ENCODE assay signal across 11 mouse cellular contexts in the genomic region with DNA sequence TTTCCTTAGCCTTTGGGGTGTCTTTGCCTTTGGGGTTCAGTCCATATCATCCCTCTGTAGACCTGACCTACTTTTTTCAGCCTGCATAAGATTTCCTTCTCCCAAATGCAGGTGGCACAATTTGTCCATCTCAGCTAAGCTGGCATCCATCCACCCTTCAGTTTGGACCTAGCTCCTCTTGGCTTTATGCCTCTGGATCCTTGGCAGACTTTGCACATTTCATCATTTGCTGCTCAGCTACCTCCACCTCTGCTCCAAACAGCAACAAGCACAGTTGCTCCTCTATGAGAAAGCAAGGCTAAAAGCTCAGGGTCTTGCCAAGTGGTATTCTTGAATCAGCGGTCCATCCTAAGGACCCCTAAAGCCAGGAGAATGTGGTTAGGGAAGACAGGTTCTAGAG.
A peak's percentile ranks its signal among the peaks of the same experiment; 100 is the strongest.
DNase-seq lines count a peak whose midpoint lies in the region; ATAC-seq and TF ChIP-seq lines count a peak whose summit lies in the region.
"Had no signal": no experiment of that assay in that cellular context is flagged by ENCODE, and none has a peak within 500 bp of the region (broad histone marks: within the 10 kb centered on the region; RNA-seq: fewer than 3 reads in every experiment).

No protein-coding gene starts in this region.

- H3K4me3 ChIP-seq in kidney, embryonic 14.5 days (ENCODE audit: low read length) = no peak overlapping the region
- no peak overlapping the region for H3K4me3 ChIP-seq in limb, embryonic 10.5 days
- no peak overlapping the region for H3K4me3 ChIP-seq in liver, postnatal 0 days (ENCODE audit: low read depth, low read length)
- H3K4me3 ChIP-seq: limb, embryonic 12.5 days; midbrain, embryonic 12.5 days had no signal

- no peak for ATAC-seq in kidney, embryonic 14.5 days (ENCODE audit: low FRiP score, low TSS enrichment)
- no peak for ATAC-seq in liver, postnatal 0 days

- H3K4me2 ChIP-seq in kidney, embryonic 14.5 days (replicated peaks; ENCODE audit: low read depth, low read length) = no peak overlapping the region
- H3K4me2 ChIP-seq in liver, postnatal 0 days (ENCODE audit: low read depth, low read length) = no peak overlapping the region
- H3K4me2 ChIP-seq: limb, embryonic 12.5 days; midbrain, embryonic 12.5 days had no signal

- H3K27ac ChIP-seq in kidney, embryonic 14.5 days (ENCODE audit: low read depth, low read length) = no peak overlapping the region
- H3K27ac ChIP-seq in limb, embryonic 10.5 days = no peak overlapping the region
- H3K27ac ChIP-seq in liver, postnatal 0 days (ENCODE audit: low read depth) = no peak overlapping the region
- H3K27ac ChIP-seq: limb, embryonic 12.5 days; midbrain, embryonic 12.5 days had no signal

- no peak overlapping the region for H3K9ac ChIP-seq in kidney, embryonic 14.5 days (ENCODE audit: low read depth, low read length)
- no peak overlapping the region for H3K9ac ChIP-seq in liver, postnatal 0 days (replicated peaks)
- H3K9ac ChIP-seq: limb, embryonic 12.5 days; midbrain, embryonic 12.5 days had no signal

- WGBS in kidney, embryonic 14.5 days = 93% methylated on average over 1 of the region's 1 CpGs
- 89% methylated on average over 1 of the region's 1 CpGs for WGBS in limb, embryonic 10.5 days
- WGBS in liver, postnatal 0 days (ENCODE audit: insufficient replicate concordance) = 94% methylated on average over 1 of the region's 1 CpGs

- H3K9me3 ChIP-seq in kidney, embryonic 14.5 days (ENCODE audit: control insufficient read depth, low read length) = no peaks in the 10 kb centered on the region
- no peaks in the 10 kb centered on the region for H3K9me3 ChIP-seq in limb, embryonic 10.5 days (replicated peaks)
- no peaks in the 10 kb centered on the region for H3K9me3 ChIP-seq in liver, postnatal 0 days (ENCODE audit: low read length)
- H3K9me3 ChIP-seq: midbrain, embryonic 12.5 days had no signal

- no peaks in the 10 kb centered on the region for H3K36me3 ChIP-seq in kidney, embryonic 14.5 days (ENCODE audit: control insufficient read depth, insufficient read depth, low read length)
- no peaks in the 10 kb centered on the region for H3K36me3 ChIP-seq in limb, embryonic 10.5 days
- no peaks in the 10 kb centered on the region for H3K36me3 ChIP-seq in liver, postnatal 0 days (replicated peaks; ENCODE audit: insufficient read depth, low read length)
- H3K36me3 ChIP-seq: limb, embryonic 12.5 days; midbrain, embryonic 12.5 days had no signal

- TF ChIP-seq CTCF in brain, embryonic 14.5 days (IDR thresholded peaks at IDR 0.05; ENCODE audit: borderline replicate concordance, extremely low read depth, insufficient read depth, insufficient read length) = no peak
- TF ChIP-seq CTCF in liver, postnatal 0 days (IDR thresholded peaks at IDR 0.05; ENCODE audit: low read depth) = no peak

- TF ChIP-seq POLR2A in brain, embryonic 14.5 days (IDR thresholded peaks at IDR 0.05; ENCODE audit: borderline replicate concordance, extremely low read depth, insufficient read depth, insufficient read length, poor library complexity, severe bottlenecking) = no peak

- no peaks in the 10 kb centered on the region; the same call in 1 of the 2 replicates for H3K4me1 ChIP-seq in kidney, embryonic 14.5 days (ENCODE audit: control insufficient read depth, insufficient read depth, low read length)
- H3K4me1 ChIP-seq in limb, embryonic 10.5 days = peaks cover 2% of the 10 kb centered on the region
- no peaks in the 10 kb centered on the region for H3K4me1 ChIP-seq in liver, postnatal 0 days (ENCODE audit: insufficient read depth)
- H3K4me1 ChIP-seq: limb, embryonic 12.5 days had no signal

- peak; percentile 53 for DNase-seq in kidney, adult 11 months
- DNase-seq in NIH3T3 (ENCODE audit: low read depth) = peak; percentile 71
- peak; percentile 67 for DNase-seq in brain, embryonic 14.5 days (ENCODE audit: low read depth)
- peak; percentile 37 for DNase-seq in kidney, postnatal 14 days
- DNase-seq in limb, embryonic 10.5 days (ENCODE audit: low spot score) = no peak
- no peak for DNase-seq in liver, postnatal 0 days
- no peak for DNase-seq in spleen, postnatal 36 days (ENCODE audit: low spot score in 2 of 2)
- DNase-seq: embryo, embryonic 11 days had no signal

- H3K27me3 ChIP-seq in kidney, embryonic 14.5 days (ENCODE audit: control insufficient read depth, insufficient read depth, low read length) = peaks cover 14% of the 10 kb centered on the region
- peaks cover 35% of the 10 kb centered on the region for H3K27me3 ChIP-seq in limb, embryonic 10.5 days (ENCODE audit: low read depth, poor library complexity, severe bottlenecking)
- H3K27me3 ChIP-seq in liver, postnatal 0 days (ENCODE audit: insufficient read depth, low read length) = peaks cover 14% of the 10 kb centered on the region

- TF ChIP-seq EP300 in liver, postnatal 0 days (IDR thresholded peaks at IDR 0.05; ENCODE audit: low read depth) = no peak

Comparison
In these comparisons a context has a peak if more than half of its experiments do, and no peak if none do; other contexts are left out.
1. DNase-seq: peak in kidney, adult 11 months (single experiment), NIH3T3 (single experiment), brain, embryonic 14.5 days (single experiment) and kidney, postnatal 14 days (single experiment); none in limb, embryonic 10.5 days (single experiment), liver, postnatal 0 days (single experiment) and spleen, postnatal 36 days (0 of 2).